Mouse (Mus musculus) forebrain, embryonic 10.5 days (tissue): ENCODE results near the gene Zbtb24. TPM values are rescaled to one million over a fixed set of nuclear protein-coding genes. Genes with fewer than 3 reads are reported as not detected.
A peak's percentile ranks its signal among the peaks of the same experiment; 100 is the strongest.

ENCODE experiments used
- DNase-seq: peaks from one replicate; pipeline ENCODE4 v3.0.0-alpha.2; 2017; ENCODE audit warnings: low spot score; ENCODE audit errors: extremely low spot score
- H3K27ac ChIP-seq: fragments of 300-500 bp; sonication (generic); 2 replicates; pipeline ENCODE4 v1.5.1; 2016; ENCODE audit warnings: mild to moderate bottlenecking
- H3K27me3 ChIP-seq: fragments of 300-500 bp; sonication (generic); 2 replicates; pipeline ENCODE4 v1.6.1; 2016; ENCODE audit warnings: mild to moderate bottlenecking; ENCODE audit not compliant: poor library complexity, severe bottlenecking
- H3K36me3 ChIP-seq: fragments of 300-500 bp; sonication (generic); replicated peaks from 2 replicates; pipeline ENCODE4 v1.6.1; 2016; ENCODE audit warnings: mild to moderate bottlenecking, moderate library complexity
- H3K4me1 ChIP-seq: fragments of 300-500 bp; sonication (generic); 2 replicates; pipeline ENCODE4 v1.6.1; 2016
- H3K4me3 ChIP-seq: fragments of 300-500 bp; sonication (generic); 2 replicates; pipeline ENCODE4 v1.5.1; 2016; ENCODE audit warnings: mild to moderate bottlenecking, moderate library complexity
- H3K9me3 ChIP-seq: fragments of 300-500 bp; sonication (generic); 2 replicates; pipeline ENCODE4 v1.6.1; 2016; ENCODE audit warnings: mild to moderate bottlenecking, moderate library complexity
- WGBS: fragments of 180-500 bp; shearing (Covaris S2); methylation state at CpG from one replicate; pipeline ENCODE4 v1.1.7; 2016; 5-methylcytosine and 5-hydroxymethylcytosine counted together
- polyA plus RNA-seq: library from polyadenylated mRNA; unstranded; fragments of >200 nt; fragmentation: Nextera tagmentation; extraction: Ambion mirVana; gene quantifications from 2 replicates; pipeline ENCODE4 v1.2.1, GENCODE M21; 2016

Gene Zbtb24
- polyA plus RNA-seq, 1 experiment from 2014 or later, result 16.0 TPM

DNA sequence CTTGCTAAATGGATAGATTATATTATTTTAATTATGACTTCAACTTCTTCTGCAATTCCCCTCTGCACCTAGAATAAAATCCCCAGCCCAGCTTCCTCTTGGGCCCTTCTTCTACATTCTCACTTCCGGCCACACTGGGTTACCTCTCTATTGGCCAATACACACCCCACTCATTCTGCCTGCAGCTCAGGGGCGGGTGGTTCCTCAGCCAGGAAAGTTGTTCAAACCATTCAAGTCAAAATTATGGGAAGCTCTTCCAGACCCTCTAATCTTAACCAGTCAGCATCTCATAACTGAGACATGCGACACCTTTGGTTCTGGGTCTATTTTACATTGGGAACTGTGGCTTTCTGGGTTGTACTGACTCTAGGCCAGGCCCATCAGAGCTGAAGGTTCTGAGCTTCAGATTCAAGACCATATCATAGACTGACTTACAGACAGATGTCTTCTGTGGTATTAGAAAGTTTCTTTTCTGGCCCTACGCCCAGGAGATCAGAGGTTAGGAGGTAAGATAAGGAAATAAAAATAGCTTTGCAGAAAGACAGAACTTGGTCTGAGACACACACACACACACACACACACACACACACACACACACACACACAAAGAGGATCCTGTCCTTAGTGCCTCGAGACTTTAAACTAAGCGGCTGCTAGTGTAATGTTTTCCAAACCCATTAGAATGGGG, 23.7 kb downstream of the Zbtb24 start:
- H3K4me3 ChIP-seq, result no peak overlapping the region
- DNase-seq, result no peak
- H3K27me3 ChIP-seq, result no peaks in the 10 kb centered on the region
- H3K27ac ChIP-seq, result no peak overlapping the region
- peaks cover 9% of the 10 kb centered on the region for H3K36me3 ChIP-seq
- WGBS, result 85% methylated on average over 6 of the region's 6 CpGs
- H3K4me1 ChIP-seq, result peaks cover 32% of the 10 kb centered on the region
- H3K9me3 ChIP-seq, result no peaks in the 10 kb centered on the region

DNA sequence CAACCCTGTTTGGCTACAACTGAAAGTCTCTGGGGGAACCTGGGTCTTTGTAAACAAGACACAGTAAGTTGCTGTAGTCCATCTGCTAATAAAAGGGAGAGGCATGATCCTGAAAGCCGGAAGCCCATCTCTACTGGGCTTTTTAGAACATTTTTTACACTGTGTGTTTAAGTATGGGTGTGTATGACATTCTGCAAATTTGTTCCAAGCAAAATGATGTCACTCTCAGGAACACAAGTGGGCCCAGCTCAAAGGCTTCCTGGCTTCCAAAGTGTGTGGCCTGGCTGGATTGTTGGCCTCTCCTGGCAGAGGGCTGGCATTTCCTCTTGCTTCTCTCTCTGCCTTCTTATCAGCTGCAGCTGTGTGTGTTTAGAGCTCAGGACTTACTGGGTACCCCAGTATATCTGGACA, 24.8 kb downstream of the Zbtb24 start:
- peaks cover 32% of the 10 kb centered on the region for H3K4me1 ChIP-seq
- no peaks in the 10 kb centered on the region for H3K9me3 ChIP-seq
- peaks cover 20% of the 10 kb centered on the region for H3K36me3 ChIP-seq
- H3K27me3 ChIP-seq, result no peaks in the 10 kb centered on the region
- DNase-seq, result no peak
- H3K27ac ChIP-seq, result no peak overlapping the region
- H3K4me3 ChIP-seq, result no peak overlapping the region
- WGBS, result 80% methylated on average over 1 of the region's 1 CpGs

DNA sequence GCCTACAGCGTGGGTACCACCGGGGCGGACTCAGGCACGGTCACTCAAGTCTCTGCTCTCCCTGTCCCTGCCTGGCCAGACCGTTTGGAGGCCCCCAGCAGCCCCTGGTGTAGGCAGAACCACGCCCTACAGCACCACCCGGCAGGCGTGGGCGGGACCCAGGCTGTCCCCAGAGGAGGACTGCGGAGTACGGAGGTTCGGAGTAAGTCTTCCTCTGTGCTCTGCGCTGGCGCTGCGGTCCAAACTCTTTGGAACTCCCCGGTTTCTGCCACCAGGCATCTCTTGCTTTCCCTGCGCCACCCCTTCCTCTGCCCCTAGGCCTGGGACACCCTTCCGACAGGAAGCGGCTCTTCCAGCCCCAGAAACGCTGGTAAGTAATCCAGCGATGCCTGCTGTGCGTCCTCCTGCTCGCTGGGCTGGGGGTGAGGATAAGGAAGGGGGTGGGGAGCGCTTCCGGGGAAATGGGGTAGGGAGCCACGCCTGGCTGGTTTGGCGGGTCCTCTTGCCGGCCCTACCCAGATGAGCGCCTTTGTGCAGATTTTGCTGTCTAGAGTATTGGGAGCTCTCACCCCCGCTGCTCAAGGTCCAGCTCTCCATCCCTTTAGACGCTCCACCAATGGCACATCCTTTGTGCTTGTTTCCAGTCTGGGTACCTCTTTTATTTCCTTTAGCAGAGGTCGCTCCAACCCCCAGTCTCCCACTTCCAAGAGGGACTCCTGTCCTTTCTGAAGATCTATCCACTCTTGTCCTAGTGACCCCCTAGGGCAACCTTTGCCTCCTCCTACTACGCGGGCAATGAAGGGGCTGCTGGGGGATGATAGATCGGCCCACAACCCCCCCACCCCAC, 26.2 kb downstream of the Zbtb24 start, which contains the start of gene Mical1:
Gene Mical1 (plus strand): TSS at position 144 of the 847 bp plus-strand sequence.
- H3K9me3 ChIP-seq, result no peaks in the 10 kb centered on the region
- 0% methylated on average over 35 of the region's 35 CpGs for WGBS
- DNase-seq, result peak; percentile 72
- H3K27me3 ChIP-seq, result no peaks in the 10 kb centered on the region
- H3K4me3 ChIP-seq, result peak within 1 kb of the TSS; percentile 76
- H3K36me3 ChIP-seq, result peaks cover 34% of the 10 kb centered on the region
- peak within 1 kb of the TSS; percentile 93 for H3K27ac ChIP-seq
- H3K4me1 ChIP-seq, result peaks cover 37% of the 10 kb centered on the region

DNA sequence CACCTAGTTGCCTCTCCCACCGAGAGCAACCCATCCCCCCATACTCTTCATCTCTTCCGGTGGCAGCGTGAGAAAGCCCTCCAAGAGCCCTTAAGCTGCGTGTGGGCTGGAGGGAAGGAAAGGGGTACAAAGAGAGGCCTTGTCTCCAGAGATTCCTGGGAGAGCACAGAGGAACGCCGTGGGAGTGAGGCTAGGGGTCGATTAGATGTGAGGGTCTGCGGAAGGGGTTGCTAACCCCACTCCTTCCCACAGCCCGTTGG, 26.8 kb downstream of the Zbtb24 start:
- DNase-seq, result peak; percentile 74
- Histone ChIP-seq H3K27me3 (no peaks in the 10 kb centered on the region), H3K27ac (peak overlapping the region; percentile 93), H3K4me1 (peaks cover 39% of the 10 kb centered on the region), H3K9me3 (no peaks in the 10 kb centered on the region), H3K36me3 (peaks cover 39% of the 10 kb centered on the region), H3K4me3 (peak overlapping the region; percentile 76)
- 0% methylated on average over 9 of the region's 9 CpGs for WGBS

DNA sequence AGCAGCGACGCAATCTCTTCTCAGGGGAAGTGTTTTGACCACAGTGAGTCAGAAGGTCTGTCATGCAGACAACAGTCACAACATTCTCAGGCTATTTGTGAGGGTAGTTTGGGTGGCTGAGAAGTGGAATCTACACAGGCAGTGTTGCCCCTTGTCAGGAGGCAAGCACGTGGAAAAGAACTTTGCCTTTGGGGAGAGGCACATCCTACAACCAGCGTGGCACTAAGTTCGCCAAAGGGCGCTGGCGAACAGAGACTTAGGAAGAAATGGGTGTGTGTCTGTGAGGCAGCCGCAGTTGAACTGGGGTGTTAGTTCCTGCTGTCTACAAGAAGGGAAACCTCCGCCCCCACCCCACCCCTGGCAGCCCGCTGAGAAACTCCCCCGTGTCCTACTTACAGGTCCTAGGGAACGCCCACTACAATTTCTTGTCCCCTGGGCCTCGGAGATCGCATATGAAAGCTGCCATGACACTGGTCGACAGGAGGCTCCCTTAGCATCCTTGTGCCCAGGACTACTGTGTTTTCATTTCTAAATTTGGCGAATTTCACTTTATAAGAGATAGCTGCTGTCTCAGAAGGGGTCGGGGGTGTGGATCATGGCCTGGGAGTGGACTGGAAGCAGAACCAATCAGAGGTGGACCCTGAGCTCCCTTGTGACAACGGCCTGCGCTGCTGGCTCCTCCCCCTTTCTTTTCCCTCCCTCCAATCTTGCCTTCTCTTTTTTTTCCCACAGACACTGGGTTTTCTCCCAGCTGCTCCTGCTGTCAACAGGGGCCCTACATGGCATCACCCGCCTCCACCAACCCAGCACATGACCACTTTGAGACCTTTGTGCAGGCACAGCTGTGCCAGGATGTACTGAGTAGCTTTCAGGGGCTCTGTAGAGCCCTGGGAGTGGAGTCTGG, 27.3 kb downstream of the Zbtb24 start:
- whole genome bisulfite sequencing, result under 1% methylated on average over 20 of the region's 20 CpGs
- peaks cover 39% of the 10 kb centered on the region for H3K4me1 ChIP-seq

DNA sequence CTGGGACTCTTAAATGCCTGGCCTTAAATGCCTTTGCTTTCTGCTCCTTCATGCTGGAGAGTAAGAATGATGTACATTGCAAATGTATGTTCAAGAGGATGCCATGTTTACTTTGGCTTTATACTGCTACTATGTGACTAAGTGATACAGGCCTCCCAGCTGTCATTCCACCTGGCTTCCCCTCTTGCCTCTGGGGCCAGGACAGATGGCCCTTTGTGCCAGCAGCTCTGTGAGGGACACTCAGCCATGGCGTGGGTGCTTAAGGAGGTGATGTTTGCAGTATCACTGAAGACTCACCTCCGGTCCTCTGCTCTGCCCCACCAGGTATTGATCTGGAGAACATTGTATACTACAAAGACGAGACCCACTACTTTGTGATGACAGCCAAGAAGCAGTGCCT, 29.8 kb downstream of the Zbtb24 start:
- Histone ChIP-seq H3K9me3 (no peaks in the 10 kb centered on the region), H3K27ac (no peak overlapping the region), H3K4me1 (peaks cover 39% of the 10 kb centered on the region), H3K36me3 (peaks cover 70% of the 10 kb centered on the region), H3K4me3 (no peak overlapping the region), H3K27me3 (no peaks in the 10 kb centered on the region)
- WGBS, result 93% methylated on average over 3 of the region's 3 CpGs
- DNase-seq, result no peak

More for the DNA sequence above, 27.3 kb downstream of the Zbtb24 start:
- Histone ChIP-seq H3K4me3 (peak overlapping the region; percentile 76), H3K36me3 (peaks cover 45% of the 10 kb centered on the region), H3K27ac (peak overlapping the region; percentile 93), H3K27me3 (no peaks in the 10 kb centered on the region), H3K9me3 (no peaks in the 10 kb centered on the region)
- peak; percentile 68 for DNase-seq

DNA sequence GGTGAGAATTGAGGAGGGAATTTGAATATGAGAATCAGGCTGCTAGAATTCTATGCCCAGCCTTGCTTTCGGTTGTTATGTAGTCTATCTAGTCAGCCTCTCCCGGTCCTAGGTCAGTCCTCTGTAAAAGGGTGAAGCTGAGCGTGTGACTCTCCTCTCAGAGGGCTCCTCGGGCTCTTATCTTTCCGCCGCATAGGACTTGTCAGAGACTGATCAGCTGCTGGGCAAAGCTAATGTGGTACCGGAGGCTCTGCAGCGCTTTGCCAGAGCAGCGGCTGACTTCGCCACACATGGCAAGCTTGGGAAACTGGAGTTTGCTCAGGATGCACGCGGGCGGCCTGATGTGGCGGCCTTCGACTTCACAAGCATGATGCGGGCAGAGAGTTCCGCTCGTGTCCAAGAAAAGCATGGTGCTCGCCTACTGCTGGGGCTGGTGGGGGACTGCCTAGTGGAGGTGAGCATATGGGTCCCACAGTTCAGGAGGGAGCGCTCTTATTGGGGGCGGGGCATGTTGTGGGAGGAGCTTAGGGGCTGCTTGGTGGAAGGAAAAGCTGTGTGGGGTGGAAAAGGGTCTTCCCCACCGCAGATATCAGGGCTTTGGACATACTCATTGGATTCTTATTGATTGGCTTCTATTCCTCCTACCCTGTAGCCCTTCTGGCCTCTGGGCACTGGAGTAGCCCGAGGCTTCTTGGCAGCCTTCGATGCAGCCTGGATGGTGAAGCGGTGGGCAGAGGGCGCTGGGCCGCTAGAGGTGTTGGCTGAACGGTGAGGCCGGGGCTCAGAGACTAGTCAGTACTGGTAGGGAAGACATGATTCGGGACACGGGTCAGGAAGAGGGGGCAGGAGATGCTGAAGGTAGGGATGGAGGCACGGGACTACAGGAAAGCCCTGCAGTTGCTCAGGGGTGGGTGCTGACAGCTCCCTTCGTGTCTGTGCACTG, 31.0 kb downstream of the Zbtb24 start:
- DNase-seq, result no peak
- Histone ChIP-seq H3K36me3 (peaks cover 82% of the 10 kb centered on the region), H3K4me3 (no peak overlapping the region), H3K27me3 (no peaks in the 10 kb centered on the region), H3K27ac (no peak overlapping the region), H3K4me1 (peaks cover 29% of the 10 kb centered on the region), H3K9me3 (no peaks in the 10 kb centered on the region)
- 74% methylated on average over 33 of the region's 33 CpGs for WGBS

DNA sequence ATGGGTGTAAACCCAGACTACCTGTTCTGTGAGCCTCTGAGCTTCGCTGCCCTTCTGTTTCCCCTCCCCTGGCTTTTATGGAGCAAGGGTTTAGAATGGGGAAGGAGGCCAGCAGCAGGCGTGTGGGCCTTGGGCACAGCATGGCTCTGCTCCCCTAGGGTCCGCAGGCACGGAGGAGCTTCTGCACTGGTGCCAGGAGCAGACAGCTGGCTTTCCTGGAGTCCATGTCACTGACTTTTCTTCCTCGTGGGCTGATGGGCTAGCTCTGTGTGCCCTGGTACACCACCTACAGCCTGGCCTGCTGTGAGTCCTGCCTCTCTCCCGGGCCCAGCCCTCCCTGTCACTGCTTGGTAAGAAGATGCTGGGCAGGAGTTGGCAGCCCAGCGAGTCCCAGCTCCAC, 32.3 kb downstream of the Zbtb24 start:
- peaks cover 29% of the 10 kb centered on the region for H3K4me1 ChIP-seq
- H3K27me3 ChIP-seq, result no peaks in the 10 kb centered on the region
- H3K4me3 ChIP-seq, result no peak overlapping the region
- WGBS, result 87% methylated on average over 7 of the region's 7 CpGs
- H3K36me3 ChIP-seq, result peaks cover 94% of the 10 kb centered on the region
- DNase-seq, result no peak
- no peaks in the 10 kb centered on the region for H3K9me3 ChIP-seq
- no peak overlapping the region for H3K27ac ChIP-seq

DNA sequence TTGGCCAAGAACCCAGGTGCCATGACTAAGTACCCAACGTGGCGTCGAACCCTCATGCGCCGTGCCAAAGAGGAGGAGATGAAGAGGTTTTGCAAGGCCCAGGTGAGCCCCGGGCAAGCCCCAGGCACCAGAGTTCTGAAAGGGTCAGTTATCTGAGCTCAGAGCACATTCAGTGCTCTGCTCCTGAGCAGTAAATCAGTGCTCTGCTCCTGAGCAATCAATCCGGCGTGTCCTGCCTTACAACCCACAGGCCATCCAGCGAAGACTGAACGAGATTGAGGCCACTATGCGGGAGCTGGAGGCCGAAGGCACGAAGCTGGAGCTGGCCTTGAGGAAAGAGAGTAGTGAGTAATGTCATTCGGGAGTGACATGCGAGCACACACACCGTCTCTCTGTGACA, 35.6 kb downstream of the Zbtb24 start:
- Histone ChIP-seq H3K36me3 (peaks cover 81% of the 10 kb centered on the region), H3K9me3 (no peaks in the 10 kb centered on the region), H3K4me3 (no peak overlapping the region), H3K27ac (no peak overlapping the region), H3K4me1 (peaks cover 49% of the 10 kb centered on the region), H3K27me3 (no peaks in the 10 kb centered on the region)
- no peak for DNase-seq
- 94% methylated on average over 16 of the region's 16 CpGs for whole genome bisulfite sequencing

DNA sequence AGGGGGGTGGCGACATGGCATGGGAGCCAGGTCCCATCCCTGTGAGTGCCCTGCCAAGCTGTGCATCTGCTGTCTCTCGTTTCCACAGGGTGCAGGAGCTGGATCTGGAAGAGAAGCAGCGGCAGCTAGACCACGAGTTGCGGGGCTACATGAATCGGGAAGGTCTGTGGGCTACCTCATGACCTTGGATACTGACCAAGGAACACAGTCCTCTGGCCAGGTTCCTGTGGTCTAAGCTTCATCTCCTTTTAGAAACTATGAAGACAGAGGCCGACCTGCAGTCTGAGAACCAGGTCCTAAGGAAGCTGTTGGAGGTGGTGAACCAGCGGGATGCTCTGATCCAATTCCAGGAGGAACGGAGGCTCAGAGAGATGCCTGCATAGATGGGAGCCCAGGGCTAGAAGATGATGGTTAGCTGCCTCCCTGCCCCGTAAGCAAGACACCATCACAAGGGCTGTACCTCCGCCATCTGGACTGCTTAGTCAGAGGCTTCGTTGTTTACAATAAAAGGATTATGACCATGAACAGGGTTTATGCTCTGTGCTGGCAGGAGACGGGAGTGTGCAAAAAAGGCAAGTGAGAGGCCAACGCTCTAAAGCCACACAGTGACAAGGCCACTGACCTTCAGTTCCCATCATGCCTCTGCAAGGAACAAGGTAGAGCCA, 36.5 kb downstream of the Zbtb24 start:
- peaks cover 46% of the 10 kb centered on the region for H3K4me1 ChIP-seq
- no peak overlapping the region for H3K27ac ChIP-seq
- H3K27me3 ChIP-seq, result no peaks in the 10 kb centered on the region
- H3K4me3 ChIP-seq, result no peak overlapping the region
- WGBS, result 88% methylated on average over 14 of the region's 14 CpGs
- DNase-seq, result no peak
- H3K36me3 ChIP-seq, result peaks cover 72% of the 10 kb centered on the region
- H3K9me3 ChIP-seq, result no peaks in the 10 kb centered on the region

DNA sequence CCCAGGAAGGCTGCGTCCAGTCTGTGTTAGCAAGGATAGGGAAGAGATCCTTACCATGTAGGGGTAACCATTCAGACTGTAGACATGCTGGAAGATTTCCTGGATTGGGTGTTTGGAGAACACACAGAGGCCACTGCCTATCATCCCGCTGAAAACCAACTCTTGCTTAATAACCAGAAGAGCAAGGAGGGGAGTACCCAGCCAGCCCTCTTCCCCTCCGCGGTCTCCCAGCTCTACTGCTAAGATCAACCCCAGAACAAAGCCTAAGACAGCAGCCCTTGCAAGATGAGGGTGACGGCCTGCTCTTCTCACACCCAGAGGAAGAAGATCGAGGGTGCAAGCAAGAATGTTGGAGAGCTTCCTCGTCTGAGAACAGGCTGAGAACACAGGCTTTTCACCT, 38.7 kb downstream of the Zbtb24 start:
- Histone ChIP-seq H3K36me3 (peaks cover 50% of the 10 kb centered on the region), H3K4me1 (peaks cover 46% of the 10 kb centered on the region), H3K4me3 (peak overlapping the region; percentile 73), H3K27me3 (no peaks in the 10 kb centered on the region), H3K9me3 (no peaks in the 10 kb centered on the region), H3K27ac (peak overlapping the region; percentile 92; the same call in 1 of the 2 replicates)
- DNase-seq, result no peak
- 66% methylated on average over 7 of the region's 7 CpGs for WGBS
